Mouse (Mus musculus) G1E (cell line): ENCODE data around the gene Entpd7.

Source experiments
- CTCF ChIP-seq: IDR thresholded peaks from 2 replicates; pipeline ENCODE4 v1.5.1; 2012; ENCODE audit warnings: low read depth, low read length, inconsistent platforms, mixed read lengths
- GATA1 ChIP-seq: IDR thresholded peaks from 2 replicates; pipeline ENCODE4 v1.6.1; 2012; ENCODE audit warnings: borderline replicate concordance, low read length, inconsistent platforms, mixed read lengths
- POLR2AphosphoS5 ChIP-seq: IDR thresholded peaks from 2 replicates; pipeline ENCODE4 v1.6.1; 2012; ENCODE audit warnings: low read depth, low read length, inconsistent platforms; ENCODE audit not compliant: insufficient replicate concordance
- TAL1 ChIP-seq: conservative IDR thresholded peaks from 2 replicates; pipeline ENCODE4 v1.6.1; 2012; ENCODE audit warnings: low read depth, low read length, inconsistent platforms, mixed read lengths

DNA sequence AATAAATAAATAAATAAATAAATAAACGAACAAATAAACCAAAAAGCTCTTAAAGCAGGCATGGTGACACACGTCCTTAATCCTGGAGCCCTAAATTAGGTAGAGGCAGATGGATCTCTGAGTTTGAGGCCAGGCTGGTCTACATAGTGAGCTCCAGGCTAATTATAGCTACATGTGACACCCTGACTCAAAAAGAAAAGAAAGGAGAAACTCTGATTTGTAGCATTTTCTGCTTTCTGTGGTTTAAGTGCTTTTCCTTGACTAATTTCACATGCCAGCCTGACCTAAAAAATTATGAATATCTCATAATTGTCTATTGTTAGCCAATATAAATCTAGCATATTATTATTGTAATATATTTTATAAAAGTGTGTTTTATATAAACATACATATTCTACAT lies 72.9 kb downstream of the Entpd7 start:
- TF ChIP-seq CTCF (no peak), TAL1 (no peak), GATA1 (no peak), POLR2AphosphoS5 (no peak)
